In the genomic region with DNA sequence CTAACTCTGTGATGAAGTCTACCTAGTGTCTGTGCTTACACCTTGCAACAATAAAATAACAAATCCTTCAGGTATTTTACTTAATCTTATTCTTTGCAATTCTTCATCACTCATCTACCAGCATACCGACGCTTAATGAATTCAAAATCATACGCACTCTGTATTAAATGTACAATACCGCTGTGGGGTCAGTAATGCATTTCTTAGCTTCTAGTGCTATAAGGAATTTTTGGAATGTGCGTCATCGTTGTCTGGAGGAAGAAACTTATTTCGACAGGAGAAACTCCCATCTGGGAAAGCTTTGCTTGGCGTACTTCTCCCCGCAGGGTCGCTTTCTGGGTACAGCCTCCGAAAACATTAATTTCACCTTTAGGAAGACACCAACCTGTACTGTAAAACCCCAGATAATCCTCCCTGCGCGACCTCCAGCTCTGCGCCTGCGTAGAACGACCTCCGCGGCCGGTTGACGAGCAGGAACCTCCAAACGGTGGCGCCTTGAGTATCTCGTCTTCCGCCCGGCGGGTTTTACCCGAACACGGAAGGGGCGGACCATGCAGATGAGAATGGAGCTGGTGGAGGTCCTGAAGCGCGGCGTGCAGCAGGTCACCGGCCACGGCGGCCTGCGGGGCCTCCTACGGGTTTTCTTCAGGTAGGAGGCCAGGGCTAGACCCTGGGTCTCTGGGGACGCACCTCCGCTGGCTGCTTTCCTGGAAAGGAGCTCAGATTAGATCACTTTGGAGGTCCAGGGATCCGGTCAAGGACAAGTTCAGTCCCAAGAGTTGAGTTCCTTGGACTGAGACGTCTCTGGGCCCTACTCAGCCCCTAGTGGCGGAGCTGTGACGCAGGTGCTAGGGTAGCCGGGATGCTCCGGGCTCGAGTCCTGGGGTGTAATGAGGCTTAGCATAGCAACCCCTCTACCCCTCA, we compare ENCODE assay signal across 8 mouse cellular contexts. TPM values are rescaled to one million over a fixed set of nuclear protein-coding genes. Genes with fewer than 3 reads are reported as not detected.
A peak's percentile ranks its signal among the peaks of the same experiment; 100 is the strongest.
DNase-seq lines count a peak whose midpoint lies in the region; ATAC-seq lines count a peak whose summit lies in the region.

TSS of gene Ndufa12 (plus strand) at position 239 of the 924 bp plus-strand sequence.

- H3K4me2 ChIP-seq in hindbrain, embryonic 14.5 days (replicated peaks) = peak within 1 kb of the TSS; percentile 78

- peak within 1 kb of the TSS; percentile 91 for H3K9ac ChIP-seq in hindbrain, embryonic 14.5 days

- WGBS in hindbrain, embryonic 14.5 days = under 1% methylated on average over 46 of the region's 46 CpGs

- peaks cover 8% of the 10 kb centered on the region for H3K4me1 ChIP-seq in hindbrain, embryonic 14.5 days (replicated peaks; ENCODE audit: control insufficient read depth, insufficient read depth, low read length)

- H3K27me3 ChIP-seq in hindbrain, embryonic 14.5 days (ENCODE audit: control insufficient read depth, insufficient read depth, low read length) = no peaks in the 10 kb centered on the region

- peak within 1 kb of the TSS; percentile 77 for H3K27ac ChIP-seq in hindbrain, embryonic 14.5 days

- no peaks in the 10 kb centered on the region for H3K9me3 ChIP-seq in hindbrain, embryonic 14.5 days (ENCODE audit: control insufficient read depth, low read length)

- peak; percentile 96 for DNase-seq in R1 (ENCODE audit: low read depth, low spot score)
- DNase-seq in cerebellum, postnatal 25 days = peak; percentile 96
- peak; percentile 94 to 95 for DNase-seq in frontal cortex, postnatal 25 days (ENCODE audit: low spot score in 2 of 2)
- DNase-seq in hindbrain, embryonic 14.5 days (ENCODE audit: low spot score) = peak; percentile 94
- DNase-seq in layer of hippocampus, postnatal 36 days = peak; percentile 95
- peak; percentile 96 for DNase-seq in lung, postnatal 36 days
- peak; percentile 96 for DNase-seq in retina, postnatal 1 day
- DNase-seq in urinary bladder, adult 18-20 months (ENCODE audit: low spot score in 2 of 2) = peak; percentile 91 to 97

- peaks cover 50% of the 10 kb centered on the region for H3K36me3 ChIP-seq in hindbrain, embryonic 14.5 days (replicated peaks; ENCODE audit: control insufficient read depth, insufficient read depth)

- ATAC-seq in hindbrain, embryonic 14.5 days (ENCODE audit: low FRiP score) = peak; percentile 93

- H3K4me3 ChIP-seq in hindbrain, embryonic 14.5 days (replicated peaks; ENCODE audit: low read length) = peak within 1 kb of the TSS; percentile 93

RNA-seq across cellular contexts. Expression of gene Ndufa12, which starts in this region (rescaled TPM):
- polyA plus RNA-seq in hindbrain, embryonic 14.5 days (2014; fragmentation: Nextera tagmentation; extraction: Ambion mirVana) = 424 and 441 TPM in 2 replicates
- 100 to 1,000 TPM; 282 to 283 TPM for total RNA-seq in layer of hippocampus, postnatal 36 days (2021)

Comparison
In these comparisons a context has a peak if more than half of its experiments do, and no peak if none do; other contexts are left out.
1. Peak in every context shown above with its lines: DNase-seq, ATAC-seq, H3K4me3 ChIP-seq and H3K27ac ChIP-seq.